Mouse (Mus musculus) cerebellum, adult 2 months (tissue): ENCODE results near the gene Gm49711.

Source experiments
- CTCF ChIP-seq: fragments of 200-500 bp; IDR thresholded peaks from 2 replicates; pipeline ENCODE4 v1.5.1; 2011; ENCODE audit warnings: low read depth, mild to moderate bottlenecking, control low read depth, low read length, moderate library complexity, borderline replicate concordance; ENCODE audit not compliant: insufficient read depth
- POLR2A ChIP-seq: fragments of 200-500 bp; IDR thresholded peaks from 2 replicates; pipeline ENCODE4 v1.6.1; 2011; ENCODE audit warnings: low read length, control low read depth, borderline replicate concordance; ENCODE audit not compliant: insufficient read depth

GRCm38 (mm10) chr16:92163545-92163944, 105.4 kb downstream of the Gm49711 start:
- TF ChIP-seq CTCF: no peak
- no peak for TF ChIP-seq POLR2A
